Mouse (Mus musculus): ENCODE data around the gene Rab8a. TPM values are rescaled to one million over a fixed set of nuclear protein-coding genes. Genes with fewer than 3 reads are reported as not detected.

Rab8a gene
- polyA plus RNA-seq, 1 experiment from 2014 or later, result 71.6 TPM

DNA sequence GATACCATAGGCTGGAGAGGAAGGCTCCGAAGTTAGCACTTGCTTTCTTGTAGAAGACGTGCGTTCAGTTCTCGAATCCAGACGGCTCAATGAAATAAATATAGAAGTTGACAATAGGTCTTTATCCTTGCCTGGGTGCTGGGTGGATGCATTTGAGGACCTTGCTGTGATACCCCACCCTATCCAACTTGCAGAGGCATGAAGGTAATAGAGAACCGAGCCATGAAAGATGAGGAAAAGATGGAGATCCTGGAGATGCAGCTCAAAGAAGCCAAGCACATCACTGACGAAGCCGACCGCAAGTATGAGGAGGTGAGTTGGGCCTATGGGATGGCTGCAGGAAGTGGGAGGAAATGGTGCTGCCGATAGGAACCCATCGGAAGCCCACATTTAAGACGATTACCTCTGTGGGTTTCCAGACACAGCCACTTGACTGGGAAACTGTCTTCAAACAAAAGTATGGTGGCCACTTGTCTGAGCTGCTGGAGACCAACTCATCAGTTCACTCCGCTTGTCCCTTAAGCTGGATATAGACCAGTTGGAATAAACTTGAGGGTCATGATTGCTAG is 17.7 kb upstream of the Rab8a start:
- WGBS (ENCODE audit: insufficient replicate concordance), result 55% methylated on average over 13 of the region's 13 CpGs
- H3K36me3 ChIP-seq (ENCODE audit: control insufficient read depth, insufficient read depth), result peaks cover 3% of the 10 kb centered on the region; the same call in 1 of the 2 replicates

DNA sequence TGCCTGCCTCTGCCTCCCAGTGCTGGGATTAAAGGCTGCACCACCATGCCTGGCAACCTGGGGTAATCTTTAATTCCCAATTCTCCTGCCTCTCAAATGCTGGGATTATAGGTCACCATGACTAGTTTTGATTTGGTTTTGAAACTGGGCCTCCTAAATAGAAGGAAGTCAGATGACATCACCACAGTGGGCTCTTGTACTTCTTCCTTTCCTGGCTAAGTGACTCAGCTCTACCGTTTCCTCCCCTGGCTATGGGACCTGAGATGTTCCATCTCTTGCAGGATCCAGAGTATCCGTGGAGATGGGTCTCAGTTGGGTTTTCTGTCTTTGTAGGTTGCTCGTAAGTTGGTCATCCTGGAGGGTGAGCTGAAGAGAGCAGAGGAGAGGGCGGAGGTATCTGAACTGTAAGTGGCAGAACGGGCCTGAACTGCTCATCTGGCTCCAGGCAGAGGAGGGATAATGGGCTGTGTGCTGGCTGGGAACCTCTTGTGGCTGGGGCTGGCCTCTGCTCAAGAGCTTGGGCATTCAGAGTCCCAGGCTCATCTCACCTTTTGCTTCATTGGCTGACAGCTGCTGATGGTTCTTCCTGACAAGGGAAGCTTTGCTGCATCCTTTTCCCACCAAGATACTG is 16.5 kb upstream of the Rab8a start:
- no peak overlapping the region for H3K9ac ChIP-seq (ENCODE audit: low read depth, low read length)
- peaks cover 3% of the 10 kb centered on the region; the same call in 1 of the 2 replicates for H3K36me3 ChIP-seq (ENCODE audit: control insufficient read depth, insufficient read depth)
- H3K4me1 ChIP-seq (ENCODE audit: control insufficient read depth, low read depth, low read length), result peaks cover 6% of the 10 kb centered on the region
- H3K27me3 ChIP-seq (ENCODE audit: control insufficient read depth, insufficient read depth, low read depth, low read length), result no peaks in the 10 kb centered on the region
- H3K27ac ChIP-seq (ENCODE audit: low read length), result no peak overlapping the region
- 53% methylated on average over 5 of the region's 5 CpGs for WGBS (ENCODE audit: insufficient replicate concordance)
- no peak for ATAC-seq (ENCODE audit: low read depth)
- H3K4me3 ChIP-seq (ENCODE audit: low read depth, low read length), result no peak overlapping the region
- no peaks in the 10 kb centered on the region for H3K9me3 ChIP-seq (replicated peaks; ENCODE audit: control insufficient read depth, low read length)
- H3K4me2 ChIP-seq (ENCODE audit: low read depth, low read length), result no peak overlapping the region

More for the DNA sequence above, 17.7 kb upstream of the Rab8a start:
- H3K27me3 ChIP-seq (ENCODE audit: control insufficient read depth, insufficient read depth, low read depth, low read length), result no peaks in the 10 kb centered on the region
- no peak overlapping the region for H3K27ac ChIP-seq (ENCODE audit: low read length)
- H3K4me1 ChIP-seq (ENCODE audit: control insufficient read depth, low read depth, low read length), result peaks cover 6% of the 10 kb centered on the region
- H3K4me2 ChIP-seq (ENCODE audit: low read depth, low read length), result no peak overlapping the region
- H3K9ac ChIP-seq (ENCODE audit: low read depth, low read length), result no peak overlapping the region
- no peaks in the 10 kb centered on the region for H3K9me3 ChIP-seq (replicated peaks; ENCODE audit: control insufficient read depth, low read length)
- ATAC-seq (ENCODE audit: low read depth), result no peak
- H3K4me3 ChIP-seq (ENCODE audit: low read depth, low read length), result no peak overlapping the region

DNA sequence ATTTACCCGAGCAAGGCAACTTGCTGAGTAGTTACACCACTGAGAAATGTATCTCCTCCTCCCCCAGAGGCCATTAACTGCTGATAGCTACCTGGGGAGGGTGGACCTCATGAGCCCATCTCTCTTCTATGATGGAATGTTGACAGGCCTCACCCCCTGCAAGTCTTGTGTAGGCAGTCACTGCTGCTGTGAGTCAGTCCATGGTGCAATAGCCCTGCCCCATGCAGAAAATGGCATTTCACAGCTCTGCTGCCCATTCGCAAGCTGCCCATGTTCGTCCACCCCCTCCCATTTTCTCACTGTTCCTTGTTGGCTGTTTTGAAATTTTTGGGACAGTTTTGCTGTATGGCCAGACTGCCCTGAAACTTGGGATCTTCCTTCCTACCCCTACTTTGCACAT is 15.5 kb upstream of the Rab8a start:
- peaks cover 6% of the 10 kb centered on the region for H3K4me1 ChIP-seq (ENCODE audit: control insufficient read depth, low read depth, low read length)
- 0 out of 2 replicates have a peak overlapping the region, but pooled peaks have one; percentile 43 for H3K27ac ChIP-seq (ENCODE audit: low read length)
- no peak overlapping the region for H3K4me3 ChIP-seq (ENCODE audit: low read depth, low read length)
- no peaks in the 10 kb centered on the region for H3K9me3 ChIP-seq (replicated peaks; ENCODE audit: control insufficient read depth, low read length)
- ATAC-seq (ENCODE audit: low read depth), result no peak
- WGBS (ENCODE audit: insufficient replicate concordance), result 68% methylated on average over 3 of the region's 3 CpGs
- peaks cover 7% of the 10 kb centered on the region; the same call in 1 of the 2 replicates for H3K36me3 ChIP-seq (ENCODE audit: control insufficient read depth, insufficient read depth)
- H3K9ac ChIP-seq (ENCODE audit: low read depth, low read length), result no peak overlapping the region
- no peaks in the 10 kb centered on the region for H3K27me3 ChIP-seq (ENCODE audit: control insufficient read depth, insufficient read depth, low read depth, low read length)
- no peak overlapping the region for H3K4me2 ChIP-seq (ENCODE audit: low read depth, low read length)

DNA sequence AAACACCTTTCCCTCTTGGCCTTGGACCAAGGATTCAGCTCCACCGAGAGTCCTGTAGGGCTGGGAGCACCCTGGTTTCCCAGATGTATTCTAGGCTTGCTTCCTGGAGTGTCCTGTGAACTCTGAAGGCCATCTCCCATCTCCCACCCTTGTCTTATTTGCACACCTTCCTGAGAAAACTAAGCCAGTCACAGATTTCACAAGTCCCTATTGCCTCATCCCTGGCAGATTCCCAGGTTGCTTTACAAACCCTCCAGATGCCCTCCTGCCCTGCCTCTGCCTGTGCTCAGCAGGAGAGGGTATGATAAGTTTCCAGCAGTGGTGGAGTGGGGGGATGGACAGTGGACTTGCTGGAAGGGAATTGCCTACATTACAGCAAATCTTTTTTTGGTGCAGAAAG is 14.9 kb upstream of the Rab8a start:
- H3K4me1 ChIP-seq (ENCODE audit: control insufficient read depth, low read depth, low read length), result peaks cover 6% of the 10 kb centered on the region
- H3K27ac ChIP-seq (ENCODE audit: low read length), result peak overlapping the region; percentile 43; the same call in 1 of the 2 replicates
- H3K9me3 ChIP-seq (replicated peaks; ENCODE audit: control insufficient read depth, low read length), result no peaks in the 10 kb centered on the region
- no peak overlapping the region for H3K9ac ChIP-seq (ENCODE audit: low read depth, low read length)
- peak; percentile 82 for ATAC-seq (ENCODE audit: low read depth)
- 50% methylated on average over 1 of the region's 1 CpGs for WGBS (ENCODE audit: insufficient replicate concordance)
- H3K36me3 ChIP-seq (ENCODE audit: control insufficient read depth, insufficient read depth), result peaks cover 7% of the 10 kb centered on the region; the same call in 1 of the 2 replicates
- H3K4me2 ChIP-seq (ENCODE audit: low read depth, low read length), result no peak overlapping the region
- no peak overlapping the region for H3K4me3 ChIP-seq (ENCODE audit: low read depth, low read length)
- H3K27me3 ChIP-seq (ENCODE audit: control insufficient read depth, insufficient read depth, low read depth, low read length), result no peaks in the 10 kb centered on the region

- Histone ChIP-seq H3K27ac (ENCODE audit: low read length) (no peak overlapping the region), H3K4me1 (ENCODE audit: control insufficient read depth, low read depth, low read length) (peaks cover 6% of the 10 kb centered on the region), H3K4me2 (ENCODE audit: low read depth, low read length) (no peak overlapping the region), H3K9ac (ENCODE audit: low read depth, low read length) (no peak overlapping the region), H3K27me3 (ENCODE audit: control insufficient read depth, insufficient read depth, low read depth, low read length) (no peaks in the 10 kb centered on the region), H3K4me3 (ENCODE audit: low read depth, low read length) (no peak overlapping the region), H3K9me3 (replicated peaks; ENCODE audit: control insufficient read depth, low read length) (no peaks in the 10 kb centered on the region), H3K36me3 (ENCODE audit: control insufficient read depth, insufficient read depth) (peaks cover 7% of the 10 kb centered on the region; the same call in 1 of the 2 replicates)
- no peak for ATAC-seq (ENCODE audit: low read depth)
- 73% methylated on average over 3 of the region's 3 CpGs for WGBS (ENCODE audit: insufficient replicate concordance)
Measured at GRCm38 (mm10) chr8:72146556-72146955, 14.4 kb upstream of the Rab8a start.

GRCm38 (mm10) chr8:72147266-72147665 is 13.7 kb upstream of the Rab8a start:
- 50% methylated on average over 2 of the region's 2 CpGs for WGBS (ENCODE audit: insufficient replicate concordance)
- no peak overlapping the region for H3K4me2 ChIP-seq (ENCODE audit: low read depth, low read length)
- H3K4me3 ChIP-seq (ENCODE audit: low read depth, low read length), result no peak overlapping the region
- peaks cover 6% of the 10 kb centered on the region for H3K4me1 ChIP-seq (ENCODE audit: control insufficient read depth, low read depth, low read length)
- no peaks in the 10 kb centered on the region for H3K9me3 ChIP-seq (replicated peaks; ENCODE audit: control insufficient read depth, low read length)
- H3K36me3 ChIP-seq (ENCODE audit: control insufficient read depth, insufficient read depth), result peaks cover 7% of the 10 kb centered on the region; the same call in 1 of the 2 replicates
- H3K27ac ChIP-seq (ENCODE audit: low read length), result no peak overlapping the region
- H3K27me3 ChIP-seq (ENCODE audit: control insufficient read depth, insufficient read depth, low read depth, low read length), result no peaks in the 10 kb centered on the region
- no peak for ATAC-seq (ENCODE audit: low read depth)
- no peak overlapping the region for H3K9ac ChIP-seq (ENCODE audit: low read depth, low read length)

DNA sequence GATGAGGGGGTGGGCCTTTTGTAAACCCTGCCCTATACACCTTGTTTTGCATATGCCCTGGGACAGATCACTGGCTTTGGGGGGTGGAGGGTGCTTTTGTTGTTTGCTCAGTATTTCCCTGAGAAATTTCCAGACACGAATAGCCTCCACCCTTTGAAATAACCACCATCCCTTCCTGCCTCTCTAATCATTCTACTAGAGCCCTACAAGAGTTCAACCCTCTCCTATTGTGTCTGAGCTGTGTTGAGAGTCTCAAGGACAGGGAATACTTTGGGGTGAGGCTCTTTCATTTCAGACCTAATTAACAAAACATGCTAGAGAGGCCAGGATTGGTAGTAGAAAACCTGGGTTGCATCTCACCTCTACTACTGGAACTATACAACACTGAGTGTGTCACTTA is 11.9 kb upstream of the Rab8a start:
- WGBS (ENCODE audit: insufficient replicate concordance), result 67% methylated on average over 1 of the region's 1 CpGs
- no peaks in the 10 kb centered on the region for H3K9me3 ChIP-seq (replicated peaks; ENCODE audit: control insufficient read depth, low read length)
- no peak overlapping the region for H3K4me2 ChIP-seq (ENCODE audit: low read depth, low read length)
- no peak for ATAC-seq (ENCODE audit: low read depth)
- peaks cover 6% of the 10 kb centered on the region for H3K4me1 ChIP-seq (ENCODE audit: control insufficient read depth, low read depth, low read length)
- H3K36me3 ChIP-seq (ENCODE audit: control insufficient read depth, insufficient read depth), result peaks cover 7% of the 10 kb centered on the region; the same call in 1 of the 2 replicates
- H3K27ac ChIP-seq (ENCODE audit: low read length), result no peak overlapping the region
- no peak overlapping the region for H3K4me3 ChIP-seq (ENCODE audit: low read depth, low read length)
- H3K27me3 ChIP-seq (ENCODE audit: control insufficient read depth, insufficient read depth, low read depth, low read length), result no peaks in the 10 kb centered on the region
- no peak overlapping the region for H3K9ac ChIP-seq (ENCODE audit: low read depth, low read length)

- Histone ChIP-seq H3K27ac (ENCODE audit: low read length) (no peak overlapping the region), H3K4me1 (ENCODE audit: control insufficient read depth, low read depth, low read length) (peaks cover 3% of the 10 kb centered on the region; the same call in 1 of the 2 replicates), H3K27me3 (ENCODE audit: control insufficient read depth, insufficient read depth, low read depth, low read length) (no peaks in the 10 kb centered on the region), H3K4me3 (ENCODE audit: low read depth, low read length) (no peak overlapping the region), H3K9me3 (replicated peaks; ENCODE audit: control insufficient read depth, low read length) (no peaks in the 10 kb centered on the region), H3K9ac (ENCODE audit: low read depth, low read length) (no peak overlapping the region), H3K4me2 (ENCODE audit: low read depth, low read length) (no peak overlapping the region), H3K36me3 (ENCODE audit: control insufficient read depth, insufficient read depth) (peaks cover 6% of the 10 kb centered on the region; the same call in 1 of the 2 replicates)
- WGBS (ENCODE audit: insufficient replicate concordance), result 27% methylated on average over 3 of the region's 3 CpGs
- ATAC-seq (ENCODE audit: low read depth), result no peak
Measured at GRCm38 (mm10) chr8:72151418-72152078, 9.5 kb upstream of the Rab8a start.

GRCm38 (mm10) chr8:72153382-72153781 is 7.6 kb upstream of the Rab8a start:
- H3K36me3 ChIP-seq (ENCODE audit: control insufficient read depth, insufficient read depth), result peaks cover 4% of the 10 kb centered on the region; the same call in 1 of the 2 replicates
- H3K4me1 ChIP-seq (ENCODE audit: control insufficient read depth, low read depth, low read length), result no peaks in the 10 kb centered on the region; the same call in 1 of the 2 replicates
- no peak for ATAC-seq (ENCODE audit: low read depth)
- H3K9ac ChIP-seq (ENCODE audit: low read depth, low read length), result no peak overlapping the region
- no peak overlapping the region for H3K4me3 ChIP-seq (ENCODE audit: low read depth, low read length)
- H3K9me3 ChIP-seq (replicated peaks; ENCODE audit: control insufficient read depth, low read length), result no peaks in the 10 kb centered on the region
- no peaks in the 10 kb centered on the region for H3K27me3 ChIP-seq (ENCODE audit: control insufficient read depth, insufficient read depth, low read depth, low read length)
- H3K27ac ChIP-seq (ENCODE audit: low read length), result no peak overlapping the region
- H3K4me2 ChIP-seq (ENCODE audit: low read depth, low read length), result no peak overlapping the region

Data from liver, embryonic 16.5 days (tissue).